Comparison of ENCODE assay signal across 25 mouse cellular contexts in the genomic region with DNA sequence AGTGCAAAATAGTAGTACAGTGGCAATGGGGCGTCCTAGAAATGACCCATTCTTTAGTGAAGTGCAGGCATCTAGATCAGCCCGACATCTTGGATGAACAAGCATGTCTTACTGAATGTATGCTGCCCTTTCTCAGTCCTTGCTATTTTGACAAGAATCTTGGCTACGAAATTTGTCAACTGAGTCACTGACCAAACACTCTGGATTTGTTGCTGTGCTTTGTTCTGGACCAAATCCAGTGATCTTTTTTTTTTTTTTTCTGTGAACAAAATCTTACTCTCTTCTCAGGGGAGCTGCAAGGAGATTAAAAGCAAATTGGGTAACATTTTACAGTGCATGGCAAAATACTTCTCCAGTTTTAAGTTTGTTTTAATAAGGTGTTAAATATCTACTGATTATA.
"Had no signal": no experiment of that assay in that cellular context is flagged by ENCODE, and none has a peak within 500 bp of the region (broad histone marks: within the 10 kb centered on the region; RNA-seq: fewer than 3 reads in every experiment).

No protein-coding gene starts in this region.

- H3K27ac ChIP-seq: gastrocnemius, adult 2 months; heart, embryonic 13.5 days; heart, embryonic 15.5 days; hindbrain, embryonic 13.5 days; hindbrain, embryonic 15.5 days; hindbrain, postnatal 0 days; kidney, embryonic 15.5 days; kidney, postnatal 0 days; limb, embryonic 13.5 days; limb, embryonic 15.5 days; liver, embryonic 12.5 days; liver, embryonic 14.5 days had no signal

- H3K4me3 ChIP-seq: gastrocnemius, adult 2 months; heart, embryonic 13.5 days; heart, embryonic 15.5 days; hindbrain, embryonic 13.5 days; hindbrain, embryonic 15.5 days; kidney, embryonic 15.5 days; limb, embryonic 13.5 days; limb, embryonic 15.5 days; liver, embryonic 12.5 days had no signal

- ATAC-seq: intestine, postnatal 0 days; liver, embryonic 12.5 days had no signal

- H3K9me3 ChIP-seq: heart, embryonic 13.5 days; heart, embryonic 15.5 days; hindbrain, embryonic 13.5 days; hindbrain, embryonic 15.5 days; kidney, embryonic 15.5 days; limb, embryonic 13.5 days; limb, embryonic 15.5 days; liver, embryonic 12.5 days had no signal

- H3K36me3 ChIP-seq: heart, embryonic 13.5 days; heart, embryonic 15.5 days; hindbrain, embryonic 13.5 days; hindbrain, embryonic 15.5 days; kidney, embryonic 15.5 days; limb, embryonic 13.5 days; limb, embryonic 15.5 days; liver, embryonic 12.5 days had no signal

- H3K27me3 ChIP-seq: heart, embryonic 13.5 days; heart, embryonic 15.5 days; hindbrain, embryonic 13.5 days; hindbrain, embryonic 15.5 days; kidney, embryonic 15.5 days; limb, embryonic 13.5 days; limb, embryonic 15.5 days; liver, embryonic 12.5 days had no signal

- H3K9ac ChIP-seq: heart, embryonic 13.5 days; heart, embryonic 15.5 days; hindbrain, embryonic 13.5 days; hindbrain, embryonic 15.5 days; kidney, embryonic 15.5 days; limb, embryonic 13.5 days; limb, embryonic 15.5 days; liver, embryonic 12.5 days; liver, embryonic 14.5 days had no signal

- H3K4me1 ChIP-seq: heart, embryonic 13.5 days; hindbrain, embryonic 15.5 days; kidney, embryonic 15.5 days; limb, embryonic 13.5 days; limb, embryonic 15.5 days; liver, embryonic 12.5 days had no signal

- DNase-seq: gastrocnemius, adult 2 months; gastrocnemius, postnatal 10 days; gastrocnemius, postnatal 25 days; heart, adult 18-20 months; heart, postnatal 14 days; heart, postnatal 36 days; kidney, adult 2 months; kidney, adult 9 months; kidney, postnatal 14 days; kidney, postnatal 36 days; layer of hippocampus, adult 9-11 months; layer of hippocampus, postnatal 36 days had no signal

- H3K4me2 ChIP-seq: heart, embryonic 11.5 days; heart, embryonic 15.5 days; hindbrain, embryonic 13.5 days; hindbrain, embryonic 15.5 days; kidney, embryonic 15.5 days; limb, embryonic 13.5 days; limb, embryonic 15.5 days; liver, embryonic 12.5 days had no signal
